Mouse (Mus musculus): Measurements from ENCODE around the gene N4bp2. TPM values are rescaled to one million over a fixed set of nuclear protein-coding genes. Genes with fewer than 3 reads are reported as not detected.

The N4bp2 gene
- total and polyA plus RNA-seq, 3 experiments = 11.4 to 50.6 (median 12.9) TPM

GRCm38 (mm10) chr5:65826476-65826875, 63.2 kb downstream of the N4bp2 start:
- no peak for TF ChIP-seq RAD21 (IDR thresholded peaks at IDR 0.05; ENCODE audit: low read depth, low read length)
- TF ChIP-seq CHD1 (IDR thresholded peaks at IDR 0.05; ENCODE audit: low read depth, low read length) = no peak
- no peak for TF ChIP-seq RCOR1 (IDR thresholded peaks at IDR 0.05; ENCODE audit: low read depth, low read length)
- no peak for TF ChIP-seq ZC3H11A (IDR thresholded peaks at IDR 0.05; ENCODE audit: low read depth, low read length)
- TF ChIP-seq MYC (IDR thresholded peaks at IDR 0.05; ENCODE audit: low read depth, low read length) = no peak
- no peak for TF ChIP-seq ZNF384 (IDR thresholded peaks at IDR 0.05; ENCODE audit: low read depth, low read length)
- no peak for TF ChIP-seq NRF1 (IDR thresholded peaks at IDR 0.05; ENCODE audit: insufficient read depth, low read depth, low read length, poor library complexity, severe bottlenecking)
- no peak for TF ChIP-seq EP300 (IDR thresholded peaks at IDR 0.05; ENCODE audit: low read depth in 1 of 2, low read length in 2 of 2)
- no peak for TF ChIP-seq MAX (IDR thresholded peaks at IDR 0.05; ENCODE audit: low read length)
- no peak overlapping the region for H3K27ac ChIP-seq (ENCODE audit: control insufficient read depth, low read depth, low read length)
- H3K4me1 ChIP-seq (ENCODE audit: control insufficient read depth in 1 of 2, insufficient read depth in 2 of 2, low read length in 2 of 2) = no peaks in the 10 kb centered on the region
- no peaks in the 10 kb centered on the region; a peak in 1 of 4 replicates for H3K36me3 ChIP-seq (ENCODE audit: control insufficient read depth in 1 of 2, insufficient read depth in 2 of 2, low read length in 2 of 2)
- no peaks in the 10 kb centered on the region for H3K9me3 ChIP-seq (replicated peaks; ENCODE audit: insufficient read depth, low read length)
- no peaks in the 10 kb centered on the region for H3K79me2 ChIP-seq (ENCODE audit: control insufficient read depth, insufficient read depth, low read length, poor library complexity)
- no peak overlapping the region for H3K9ac ChIP-seq (ENCODE audit: control insufficient read depth, low read depth, low read length, poor library complexity, severe bottlenecking)
- no peak overlapping the region for H3K4me3 ChIP-seq (ENCODE audit: control insufficient read depth in 1 of 2, insufficient read depth in 1 of 2, low read depth in 2 of 2, low read length in 2 of 2)
- no peaks in the 10 kb centered on the region for H3K27me3 ChIP-seq (ENCODE audit: control insufficient read depth in 1 of 2, insufficient read depth in 2 of 2, low read length in 2 of 2)
- no peak for DNase-seq (ENCODE audit: low read depth, low spot score)

GRCm38 (mm10) chr5:65827102-65827501, 63.8 kb downstream of the N4bp2 start:
- DNase-seq (ENCODE audit: low read depth, low spot score) = no peak
- no peaks in the 10 kb centered on the region for H3K27me3 ChIP-seq (ENCODE audit: control insufficient read depth in 1 of 2, insufficient read depth in 2 of 2, low read length in 2 of 2)
- no peak overlapping the region for H3K27ac ChIP-seq (ENCODE audit: control insufficient read depth, low read depth, low read length)
- TF ChIP-seq EP300 (IDR thresholded peaks at IDR 0.05; ENCODE audit: low read depth in 1 of 2, low read length in 2 of 2) = no peak
- no peak for TF ChIP-seq CTCF (IDR thresholded peaks at IDR 0.05 in 2 of 3, conservative IDR thresholded peaks at IDR 0.05 in 1 of 3; ENCODE audit: control insufficient read depth in 1 of 3, insufficient read depth in 1 of 3, low read depth in 2 of 3, low read length in 3 of 3, poor library complexity in 1 of 3, severe bottlenecking in 1 of 3)
- TF ChIP-seq GATA1 (IDR thresholded peaks at IDR 0.05; ENCODE audit: low read depth, low read length) = no peak
- TF ChIP-seq POLR2AphosphoS5 (IDR thresholded peaks at IDR 0.05; ENCODE audit: borderline replicate concordance, low read depth, low read length) = no peak
- no peak for TF ChIP-seq RAD21 (IDR thresholded peaks at IDR 0.05; ENCODE audit: low read depth, low read length)
- no peak for TF ChIP-seq SIN3A (IDR thresholded peaks at IDR 0.05; ENCODE audit: low read length)
- no peak for TF ChIP-seq TCF12 (IDR thresholded peaks at IDR 0.05; ENCODE audit: low read depth, low read length)
- no peak for TF ChIP-seq MYB (IDR thresholded peaks at IDR 0.05; ENCODE audit: low read depth, low read length)
- TF ChIP-seq JUND (IDR thresholded peaks at IDR 0.05; ENCODE audit: low read depth, low read length) = no peak
- TF ChIP-seq RCOR1 (IDR thresholded peaks at IDR 0.05; ENCODE audit: low read depth, low read length) = no peak
- TF ChIP-seq SMC3 (IDR thresholded peaks at IDR 0.05; ENCODE audit: low read depth, low read length) = no peak
- TF ChIP-seq ETS1 (IDR thresholded peaks at IDR 0.05; ENCODE audit: low read depth, low read length) = no peak
- no peak for TF ChIP-seq E2F4 (IDR thresholded peaks at IDR 0.05; ENCODE audit: borderline replicate concordance, low read depth, low read length)
- no peak for TF ChIP-seq NRF1 (IDR thresholded peaks at IDR 0.05; ENCODE audit: insufficient read depth, low read depth, low read length, poor library complexity, severe bottlenecking)
- TF ChIP-seq ZMIZ1 (IDR thresholded peaks at IDR 0.05; ENCODE audit: low read depth, low read length) = no peak
- no peak for TF ChIP-seq POLR2AphosphoS2 (IDR thresholded peaks at IDR 0.05; ENCODE audit: low read length)
- TF ChIP-seq BHLHE40 (IDR thresholded peaks at IDR 0.05; ENCODE audit: borderline replicate concordance, low read depth, low read length) = no peak
- no peak for TF ChIP-seq HCFC1 (IDR thresholded peaks at IDR 0.05; ENCODE audit: low read depth, low read length)
- H3K4me1 ChIP-seq (ENCODE audit: control insufficient read depth in 1 of 2, insufficient read depth in 2 of 2, low read length in 2 of 2) = peaks cover 0 to 5% of the 10 kb centered on the region in 2 experiments; a peak in 2 of 4 replicates
- no peaks in the 10 kb centered on the region for H3K9me3 ChIP-seq (replicated peaks; ENCODE audit: insufficient read depth, low read length)
- H3K36me3 ChIP-seq (ENCODE audit: control insufficient read depth in 1 of 2, insufficient read depth in 2 of 2, low read length in 2 of 2) = peaks cover 0 to 6% of the 10 kb centered on the region in 2 experiments; a peak in 2 of 4 replicates
- no peaks in the 10 kb centered on the region for H3K79me2 ChIP-seq (ENCODE audit: control insufficient read depth, insufficient read depth, low read length, poor library complexity)
- H3K4me3 ChIP-seq (ENCODE audit: control insufficient read depth in 1 of 2, insufficient read depth in 1 of 2, low read depth in 2 of 2, low read length in 2 of 2) = no peak overlapping the region
- H3K9ac ChIP-seq (ENCODE audit: control insufficient read depth, low read depth, low read length, poor library complexity, severe bottlenecking) = no peak overlapping the region

Data from MEL (cell line).